Mouse (Mus musculus) hindbrain, postnatal 0 days (tissue): ENCODE results near the gene Skap2. TPM values are rescaled to one million over a fixed set of nuclear protein-coding genes. Genes with fewer than 3 reads are reported as not detected.

Experiments
- ATAC-seq: fragments of 200-750 bp; cut with Nextera tagmentation; 2 replicates; pipeline ENCODE4 v1.8.0; 2017; ENCODE audit warnings: mild to moderate bottlenecking, moderate TSS enrichment, moderate library complexity
- DNase-seq: peaks from one replicate; pipeline ENCODE4 v3.0.0-alpha.2; 2015; ENCODE audit warnings: low spot score
- H3K27ac ChIP-seq: fragments of 300-500 bp; sonication (generic); 2 replicates; pipeline ENCODE4 v1.5.1; 2014; ENCODE audit warnings: mild to moderate bottlenecking
- H3K27me3 ChIP-seq: fragments of 300-500 bp; sonication (generic); 2 replicates; pipeline ENCODE4 v1.6.1; 2014; ENCODE audit warnings: low read length, mixed read lengths; ENCODE audit not compliant: insufficient read depth
- H3K36me3 ChIP-seq: fragments of 300-500 bp; sonication (generic); 2 replicates; pipeline ENCODE4 v1.6.1; 2014; ENCODE audit warnings: low read length, mixed read lengths; ENCODE audit not compliant: insufficient read depth
- H3K4me1 ChIP-seq: fragments of 300-500 bp; sonication (generic); 2 replicates; pipeline ENCODE4 v1.6.1; 2014; ENCODE audit warnings: antibody characterized with exemption, low read length, mixed read lengths; ENCODE audit not compliant: insufficient read depth
- H3K4me2 ChIP-seq: fragments of 300-500 bp; sonication (generic); 2 replicates; pipeline ENCODE4 v1.6.1; 2014; ENCODE audit warnings: low read depth, mild to moderate bottlenecking, low read length, moderate library complexity, mixed read lengths
- H3K4me3 ChIP-seq: fragments of 300-500 bp; sonication (generic); 2 replicates; pipeline ENCODE4 v1.5.1; 2014; ENCODE audit warnings: low read length
- H3K9ac ChIP-seq: fragments of 300-500 bp; sonication (generic); replicated peaks from 2 replicates; pipeline ENCODE4 v1.6.1; 2014; ENCODE audit warnings: mild to moderate bottlenecking, low read length, moderate library complexity, mixed read lengths
- H3K9me3 ChIP-seq: fragments of 300-500 bp; sonication (generic); 2 replicates; pipeline ENCODE4 v1.6.1; 2016; ENCODE audit warnings: low read length, mixed read lengths
- CTCF ChIP-seq: IDR thresholded peaks from 2 replicates; pipeline ENCODE4 v1.5.1; 2016; ENCODE audit warnings: antibody characterized with exemption, control low read depth, low read depth
- WGBS: fragments of 180-500 bp; shearing (Covaris S2); extraction: QIAGEN DNeasy Blood & Tissue Kit; methylation state at CpG from one replicate; pipeline ENCODE4 v1.1.7; 2014; 5-methylcytosine and 5-hydroxymethylcytosine counted together
- polyA plus RNA-seq: library from polyadenylated mRNA; unstranded; fragments of >200 nt; fragmentation: Nextera tagmentation; extraction: Ambion mirVana; gene quantifications from 2 replicates; pipeline ENCODE4 v1.2.1, GENCODE M21; 2015
- total RNA-seq: library from RNA; depleted of rRNA; stranded (reverse); fragments of >200 nt; gene quantifications from 2 replicates; pipeline ENCODE4 v1.2.3, GENCODE M21; 2014

The Skap2 gene
- total and polyA plus RNA-seq, 2 experiments from 2014 or later: 11.1 to 28.1 TPM

GRCm38 (mm10) chr6:51933034-51933611 is 79.2 kb downstream of the Skap2 start:
- Histone ChIP-seq H3K4me2 (no peak overlapping the region), H3K36me3 (no peaks in the 10 kb centered on the region), H3K9me3 (no peaks in the 10 kb centered on the region), H3K9ac (no peak overlapping the region), H3K27me3 (no peaks in the 10 kb centered on the region), H3K4me3 (no peak overlapping the region), H3K4me1 (no peaks in the 10 kb centered on the region), H3K27ac (no peak overlapping the region)
- no peak for TF ChIP-seq CTCF
- DNase-seq (peak; percentile 21), ATAC-seq (no peak)
- 37% methylated on average over 3 of the region's 3 CpGs for WGBS

- no peak overlapping the region for H3K27ac ChIP-seq
- no peak for TF ChIP-seq CTCF
- no peaks in the 10 kb centered on the region for H3K36me3 ChIP-seq
- no peaks in the 10 kb centered on the region for H3K27me3 ChIP-seq
- no peak overlapping the region for H3K4me2 ChIP-seq
- H3K4me3 ChIP-seq: no peak overlapping the region
- H3K9ac ChIP-seq: no peak overlapping the region
- no peak for DNase-seq
- 55% methylated on average over 3 of the region's 3 CpGs for WGBS
- no peaks in the 10 kb centered on the region for H3K4me1 ChIP-seq
- no peak for ATAC-seq
- no peaks in the 10 kb centered on the region for H3K9me3 ChIP-seq
Measured at GRCm38 (mm10) chr6:51927101-51927500, 85.2 kb downstream of the Skap2 start.

GRCm38 (mm10) chr6:51921831-51922230 is 90.5 kb downstream of the Skap2 start:
- TF ChIP-seq CTCF: no peak
- Histone ChIP-seq H3K9ac (no peak overlapping the region), H3K4me2 (no peak overlapping the region), H3K27me3 (no peaks in the 10 kb centered on the region), H3K9me3 (no peaks in the 10 kb centered on the region), H3K4me1 (no peaks in the 10 kb centered on the region), H3K36me3 (no peaks in the 10 kb centered on the region), H3K4me3 (no peak overlapping the region), H3K27ac (no peak overlapping the region)
- DNase-seq (no peak), ATAC-seq (no peak)
- 80% methylated on average over 4 of the region's 4 CpGs for WGBS

- H3K4me3 ChIP-seq: no peak overlapping the region
- no peak for DNase-seq
- no peak overlapping the region for H3K9ac ChIP-seq
- no peak overlapping the region for H3K4me2 ChIP-seq
- H3K27me3 ChIP-seq: no peaks in the 10 kb centered on the region
- ATAC-seq: no peak
- TF ChIP-seq CTCF: no peak
- H3K4me1 ChIP-seq: no peaks in the 10 kb centered on the region
- no peaks in the 10 kb centered on the region for H3K36me3 ChIP-seq
- no peaks in the 10 kb centered on the region for H3K9me3 ChIP-seq
- H3K27ac ChIP-seq: no peak overlapping the region
Measured at GRCm38 (mm10) chr6:51908495-51908894, 103.9 kb downstream of the Skap2 start.

GRCm38 (mm10) chr6:51905659-51906058 is 106.7 kb downstream of the Skap2 start:
- ATAC-seq (no peak), DNase-seq (no peak)
- Histone ChIP-seq H3K9ac (no peak overlapping the region), H3K27me3 (no peaks in the 10 kb centered on the region), H3K9me3 (no peaks in the 10 kb centered on the region), H3K4me3 (no peak overlapping the region), H3K4me2 (no peak overlapping the region), H3K4me1 (no peaks in the 10 kb centered on the region), H3K36me3 (no peaks in the 10 kb centered on the region), H3K27ac (no peak overlapping the region)
- TF ChIP-seq CTCF: no peak
- 68% methylated on average over 4 of the region's 4 CpGs for WGBS

GRCm38 (mm10) chr6:51901544-51901943 is 110.8 kb downstream of the Skap2 start:
- no peak for TF ChIP-seq CTCF
- Histone ChIP-seq H3K4me3 (no peak overlapping the region), H3K27ac (no peak overlapping the region), H3K4me2 (no peak overlapping the region), H3K27me3 (no peaks in the 10 kb centered on the region), H3K36me3 (no peaks in the 10 kb centered on the region), H3K9ac (no peak overlapping the region), H3K9me3 (no peaks in the 10 kb centered on the region), H3K4me1 (no peaks in the 10 kb centered on the region)
- DNase-seq (no peak), ATAC-seq (no peak)
- 82% methylated on average over 1 of the region's 1 CpGs for WGBS

GRCm38 (mm10) chr6:51898318-51898994 is 113.9 kb downstream of the Skap2 start:
- no peak for TF ChIP-seq CTCF
- DNase-seq: no peak

More at GRCm38 (mm10) chr6:51898318-51898994, 113.9 kb downstream of the Skap2 start:
- Histone ChIP-seq H3K9me3 (no peaks in the 10 kb centered on the region), H3K9ac (no peak overlapping the region), H3K27me3 (no peaks in the 10 kb centered on the region), H3K4me2 (no peak overlapping the region), H3K4me3 (no peak overlapping the region), H3K27ac (no peak overlapping the region), H3K4me1 (no peaks in the 10 kb centered on the region), H3K36me3 (no peaks in the 10 kb centered on the region)
- no peak for ATAC-seq
- 75% methylated on average over 8 of the region's 8 CpGs for WGBS
